Mouse (Mus musculus) lung, postnatal 0 days (tissue): ENCODE results near the gene Synpo2l.

Source experiments
- CTCF ChIP-seq: IDR thresholded peaks from 2 replicates; pipeline ENCODE4 v1.5.1; 2016; ENCODE audit warnings: antibody characterized with exemption, mild to moderate bottlenecking
- EP300 ChIP-seq: IDR thresholded peaks from 2 replicates; pipeline ENCODE4 v1.6.1; 2016; ENCODE audit warnings: antibody characterized with exemption, mild to moderate bottlenecking, control low read depth

DNA sequence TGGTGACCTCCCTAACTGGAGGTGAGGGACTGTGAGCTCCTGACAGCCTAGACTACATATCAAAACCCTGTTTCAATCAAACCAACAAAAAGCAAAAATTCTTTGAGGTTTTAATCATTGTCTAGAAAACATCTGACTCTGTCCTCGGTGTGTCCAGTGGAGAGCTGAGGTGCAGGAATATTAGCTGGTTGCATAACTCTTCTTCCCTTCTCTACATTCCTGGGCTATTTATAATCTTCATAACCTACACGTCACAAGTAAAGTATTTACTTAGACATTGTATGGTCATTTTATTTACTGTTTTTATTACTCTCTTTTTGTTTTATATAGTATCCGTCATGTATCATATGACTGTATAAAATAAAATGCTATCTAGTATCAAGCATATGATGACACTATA, 58.6 kb downstream of the Synpo2l start:
- peak; percentile 25; the same call in 1 of the 2 replicates for TF ChIP-seq EP300
- TF ChIP-seq CTCF, result no peak
